Mouse (Mus musculus) hindbrain, embryonic 14.5 days (tissue): ENCODE measurements around the gene Dgkd. TPM values are rescaled to one million over a fixed set of nuclear protein-coding genes. Genes with fewer than 3 reads are reported as not detected.

ENCODE experiments used
- ATAC-seq: fragments of 200-750 bp; cut with Nextera tagmentation; 2 replicates; pipeline ENCODE4 v1.8.0; 2017; ENCODE audit warnings: moderate number of reproducible peaks, mild to moderate bottlenecking, moderate TSS enrichment, moderate library complexity; ENCODE audit not compliant: low FRiP score
- DNase-seq: peaks from one replicate; pipeline ENCODE4 v3.0.0-alpha.2; 2015; ENCODE audit warnings: low spot score
- H3K27ac ChIP-seq: fragments of 300-500 bp; sonication (generic); 2 replicates; pipeline ENCODE4 v1.5.1; 2014; ENCODE audit warnings: mild to moderate bottlenecking, moderate library complexity
- H3K27me3 ChIP-seq: fragments of 300-500 bp; sonication (generic); 2 replicates; pipeline ENCODE4 v1.6.1; 2014; ENCODE audit warnings: mild to moderate bottlenecking, low read length, mixed read lengths; ENCODE audit not compliant: control insufficient read depth, insufficient read depth
- H3K36me3 ChIP-seq: fragments of 300-500 bp; sonication (generic); replicated peaks from 2 replicates; pipeline ENCODE4 v1.6.1; 2014; ENCODE audit not compliant: control insufficient read depth, insufficient read depth
- H3K4me1 ChIP-seq: fragments of 300-500 bp; sonication (generic); replicated peaks from 2 replicates; pipeline ENCODE4 v1.6.1; 2014; ENCODE audit warnings: antibody characterized with exemption, low read length, mixed read lengths; ENCODE audit not compliant: control insufficient read depth, insufficient read depth
- H3K4me2 ChIP-seq: fragments of 300-500 bp; sonication (generic); replicated peaks from 2 replicates; pipeline ENCODE4 v1.6.1; 2014; ENCODE audit warnings: mild to moderate bottlenecking, moderate library complexity
- H3K4me3 ChIP-seq: fragments of 300-500 bp; sonication (generic); replicated peaks from 2 replicates; pipeline ENCODE4 v1.5.1; 2014; ENCODE audit warnings: mild to moderate bottlenecking, low read length
- H3K9ac ChIP-seq: fragments of 300-500 bp; sonication (generic); 2 replicates; pipeline ENCODE4 v1.6.1; 2014
- H3K9me3 ChIP-seq: fragments of 300-500 bp; sonication (generic); 2 replicates; pipeline ENCODE4 v1.6.1; 2016; ENCODE audit warnings: low read length; ENCODE audit not compliant: control insufficient read depth
- WGBS: fragments of 180-500 bp; shearing (Covaris S2); extraction: QIAGEN DNeasy Blood & Tissue Kit; methylation state at CpG from one replicate; pipeline ENCODE4 v1.1.7; 2014; 5-methylcytosine and 5-hydroxymethylcytosine counted together
- polyA plus RNA-seq: library from polyadenylated mRNA; unstranded; fragments of >200 nt; fragmentation: Nextera tagmentation; extraction: Ambion mirVana; gene quantifications from 2 replicates; pipeline ENCODE4 v1.2.1, GENCODE M21; 2014

The Dgkd gene
- polyA plus RNA-seq, 1 experiment from 2014 or later: 50.8 TPM

DNA sequence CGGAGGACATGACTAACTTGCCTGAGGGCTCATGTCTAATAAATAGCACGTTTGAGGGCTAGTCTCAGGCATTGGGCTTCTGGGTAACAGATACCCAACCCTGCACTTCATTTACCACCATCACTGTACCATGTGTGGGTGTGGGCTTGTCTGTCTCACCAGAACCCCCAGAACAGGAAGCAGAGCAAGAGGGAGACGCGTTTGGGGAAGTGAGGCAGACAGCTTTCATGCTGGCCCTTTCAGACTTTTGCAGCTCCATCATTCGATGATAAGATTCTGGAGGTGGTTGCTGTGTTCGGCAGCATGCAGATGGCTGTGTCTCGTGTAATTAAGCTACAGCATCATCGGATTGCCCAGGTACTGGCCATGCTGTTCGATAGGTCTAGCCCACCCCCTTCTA, 82.0 kb downstream of the Dgkd start:
- no peak overlapping the region for H3K4me3 ChIP-seq
- no peak for ATAC-seq
- no peaks in the 10 kb centered on the region for H3K27me3 ChIP-seq
- H3K9ac ChIP-seq: no peak overlapping the region
- WGBS: 93% methylated on average over 9 of the region's 9 CpGs
- no peak overlapping the region for H3K4me2 ChIP-seq
- H3K9me3 ChIP-seq: no peaks in the 10 kb centered on the region
- peaks cover 75% of the 10 kb centered on the region for H3K36me3 ChIP-seq
- no peaks in the 10 kb centered on the region for H3K4me1 ChIP-seq
- no peak overlapping the region for H3K27ac ChIP-seq
- DNase-seq: no peak

DNA sequence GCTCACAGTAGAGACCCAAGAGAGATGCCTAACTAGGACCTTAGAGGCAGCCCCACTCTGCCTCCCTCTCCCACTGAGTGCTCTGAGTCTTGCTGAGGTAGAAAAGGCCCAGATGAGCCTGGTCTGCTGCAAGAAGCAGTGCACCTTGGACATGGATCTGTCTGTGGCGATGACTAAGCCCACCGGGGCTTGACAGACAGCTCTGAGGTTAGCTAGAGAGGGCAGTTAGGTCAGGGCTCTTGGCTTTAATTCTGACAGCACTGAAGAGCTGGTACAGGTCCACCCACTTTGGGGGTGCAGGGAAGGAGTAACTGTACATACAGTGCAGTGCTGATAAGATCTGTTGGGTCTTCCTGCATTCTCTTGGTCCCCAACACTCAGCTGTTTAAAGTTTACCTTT, 82.5 kb downstream of the Dgkd start:
- H3K36me3 ChIP-seq: peaks cover 75% of the 10 kb centered on the region

DNA sequence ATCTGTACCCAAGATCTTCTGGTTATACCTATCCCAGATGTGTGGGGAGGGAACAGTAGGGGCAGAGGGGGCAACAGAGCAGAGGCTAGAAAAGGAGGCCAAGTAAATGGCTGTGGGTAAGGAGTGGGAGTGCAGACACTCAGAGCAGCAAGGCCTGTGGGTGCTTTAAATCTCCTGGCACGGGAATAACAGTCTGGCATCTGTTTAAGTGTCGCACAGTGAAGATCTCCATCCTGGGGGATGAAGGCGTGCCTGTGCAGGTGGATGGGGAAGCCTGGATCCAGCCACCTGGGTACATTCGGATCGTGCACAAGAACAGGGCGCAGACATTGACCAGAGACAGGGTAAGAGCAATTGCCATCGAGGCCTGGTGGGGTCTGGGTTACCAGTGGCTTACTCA, 83.0 kb downstream of the Dgkd start:
- Histone ChIP-seq H3K4me3 (no peak overlapping the region), H3K4me2 (no peak overlapping the region), H3K36me3 (peaks cover 81% of the 10 kb centered on the region), H3K9me3 (no peaks in the 10 kb centered on the region), H3K27ac (no peak overlapping the region), H3K9ac (no peak overlapping the region), H3K4me1 (no peaks in the 10 kb centered on the region), H3K27me3 (no peaks in the 10 kb centered on the region)
- ATAC-seq (no peak), DNase-seq (no peak)
- WGBS: 93% methylated on average over 7 of the region's 7 CpGs

More for the DNA sequence above, 82.5 kb downstream of the Dgkd start:
- Histone ChIP-seq H3K9me3 (no peaks in the 10 kb centered on the region), H3K9ac (no peak overlapping the region), H3K27me3 (no peaks in the 10 kb centered on the region), H3K4me2 (no peak overlapping the region), H3K4me1 (no peaks in the 10 kb centered on the region), H3K27ac (no peak overlapping the region), H3K4me3 (no peak overlapping the region)
- ATAC-seq (no peak), DNase-seq (no peak)
- 100% methylated on average over 2 of the region's 2 CpGs for WGBS

DNA sequence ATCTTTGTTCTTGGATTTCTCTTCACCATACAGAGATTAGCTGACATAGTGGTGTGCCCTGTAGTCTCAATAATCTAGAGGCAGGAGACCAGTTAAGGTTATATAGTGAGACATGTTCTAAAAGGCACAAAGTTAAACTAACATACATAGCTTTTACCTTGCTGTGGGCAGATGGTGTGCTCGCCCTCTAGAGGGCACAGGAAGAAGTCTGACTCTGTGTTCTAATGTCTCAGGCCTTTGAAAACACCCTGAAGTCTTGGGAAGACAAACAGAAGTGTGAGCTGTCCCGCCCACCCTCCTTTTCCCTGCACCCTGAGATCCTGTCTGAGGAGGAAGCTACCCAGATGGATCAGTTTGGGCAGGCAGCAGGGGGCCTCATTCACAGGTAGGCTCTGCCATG, 83.4 kb downstream of the Dgkd start:
- Histone ChIP-seq H3K27ac (no peak overlapping the region), H3K27me3 (no peaks in the 10 kb centered on the region), H3K36me3 (peaks cover 83% of the 10 kb centered on the region), H3K4me1 (no peaks in the 10 kb centered on the region), H3K4me3 (no peak overlapping the region), H3K9me3 (no peaks in the 10 kb centered on the region), H3K9ac (no peak overlapping the region), H3K4me2 (no peak overlapping the region)
- ATAC-seq: no peak
- DNase-seq: no peak
- WGBS: 45% methylated on average over 2 of the region's 2 CpGs

DNA sequence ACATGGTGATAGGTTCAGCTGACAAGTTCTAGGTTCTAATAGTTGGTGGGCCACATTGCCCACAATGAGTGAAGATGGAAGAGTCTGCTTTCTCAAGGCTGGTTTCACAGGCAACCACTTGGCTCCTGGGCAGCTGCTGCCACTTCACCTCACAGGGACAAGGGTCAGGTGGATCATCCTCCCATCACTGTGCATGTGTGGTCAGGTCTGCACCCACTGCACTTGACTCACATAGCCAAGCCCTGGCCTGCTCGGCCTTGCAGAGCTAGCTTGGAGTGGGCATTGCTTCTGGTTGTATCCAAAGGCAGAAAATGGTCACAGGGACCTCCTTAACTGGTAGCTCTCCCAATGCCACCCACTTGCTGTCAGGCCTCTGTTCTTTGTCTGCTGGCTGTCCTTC, 88.7 kb downstream of the Dgkd start:
- Histone ChIP-seq H3K4me2 (no peak overlapping the region), H3K9me3 (no peaks in the 10 kb centered on the region), H3K27ac (no peak overlapping the region), H3K4me1 (no peaks in the 10 kb centered on the region), H3K9ac (no peak overlapping the region), H3K27me3 (no peaks in the 10 kb centered on the region), H3K36me3 (peaks cover 99% of the 10 kb centered on the region), H3K4me3 (no peak overlapping the region)
- DNase-seq (no peak), ATAC-seq (no peak)
- WGBS: 95% methylated on average over 1 of the region's 1 CpGs

DNA sequence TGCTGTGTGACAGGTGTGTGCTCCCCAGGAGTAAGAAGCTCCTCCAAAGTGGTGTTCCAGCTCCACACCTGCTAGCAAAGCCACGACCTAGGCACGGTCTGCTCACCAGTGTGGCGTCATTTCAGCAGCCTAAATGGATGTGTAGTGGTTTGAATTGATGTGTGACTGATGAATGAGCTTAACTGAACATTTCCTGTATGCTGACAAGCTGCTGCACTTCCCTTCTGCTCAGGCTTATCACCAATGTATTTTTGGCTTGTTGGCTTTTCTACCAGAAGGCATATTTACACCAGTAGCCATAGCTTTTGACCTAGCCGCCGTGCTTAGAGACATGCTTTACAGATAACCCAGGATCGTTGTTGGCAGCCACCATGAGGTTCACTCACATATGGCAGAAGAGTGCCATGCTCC, 94.6 kb downstream of the Dgkd start:
- Histone ChIP-seq H3K4me3 (no peak overlapping the region), H3K27ac (no peak overlapping the region), H3K9ac (no peak overlapping the region), H3K4me2 (no peak overlapping the region), H3K27me3 (no peaks in the 10 kb centered on the region), H3K9me3 (no peaks in the 10 kb centered on the region), H3K4me1 (no peaks in the 10 kb centered on the region), H3K36me3 (peaks cover 97% of the 10 kb centered on the region)
- no peak for DNase-seq
- ATAC-seq: no peak
- 91% methylated on average over 6 of the region's 6 CpGs for WGBS

DNA sequence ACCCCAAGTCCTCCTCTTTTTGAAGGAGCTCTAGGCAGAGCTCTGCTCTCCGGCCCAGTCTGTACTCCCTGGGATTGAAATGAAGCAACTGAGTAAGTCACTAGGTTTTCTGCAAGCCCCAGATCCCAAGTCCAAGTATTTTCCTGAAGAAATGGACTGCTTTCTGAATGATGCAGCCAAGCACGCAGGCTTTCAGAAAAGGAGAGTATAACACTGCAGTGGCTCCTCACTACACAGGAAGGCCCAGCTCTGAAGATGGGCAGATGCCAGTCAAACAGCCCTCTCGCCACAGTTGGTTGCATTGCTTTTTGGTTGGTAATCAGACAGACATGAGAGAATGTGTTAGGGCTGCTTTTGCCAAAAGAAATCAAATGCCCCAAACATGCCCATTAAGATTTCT, 98.6 kb downstream of the Dgkd start:
- no peaks in the 10 kb centered on the region for H3K4me1 ChIP-seq
- no peak overlapping the region for H3K4me3 ChIP-seq
- peaks cover 91% of the 10 kb centered on the region for H3K36me3 ChIP-seq
- H3K27ac ChIP-seq: no peak overlapping the region
- 99% methylated on average over 3 of the region's 3 CpGs for WGBS
- no peak for ATAC-seq
- H3K4me2 ChIP-seq: no peak overlapping the region
- H3K9ac ChIP-seq: no peak overlapping the region
- H3K27me3 ChIP-seq: no peaks in the 10 kb centered on the region
- no peak for DNase-seq
- H3K9me3 ChIP-seq: no peaks in the 10 kb centered on the region

DNA sequence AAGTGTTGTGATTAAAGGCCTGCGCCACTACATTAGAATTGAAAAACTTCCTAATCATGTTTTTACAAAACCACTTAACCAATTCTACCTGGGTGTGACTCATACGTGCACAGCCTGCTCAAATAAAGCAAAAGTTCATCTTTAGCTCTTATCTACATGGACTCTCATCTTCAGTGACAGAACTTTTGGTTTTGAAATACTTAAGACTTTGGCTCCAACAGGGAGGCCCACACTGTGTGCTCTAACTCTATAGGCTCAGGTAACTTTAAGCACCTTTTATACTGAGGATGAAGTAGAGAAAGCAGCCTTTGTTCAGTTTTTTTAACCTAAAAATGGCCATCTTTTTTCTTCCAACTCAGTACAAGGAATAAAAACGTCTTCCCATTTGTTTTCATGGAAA, 100.0 kb downstream of the Dgkd start:
- no peak for DNase-seq
- H3K4me3 ChIP-seq: no peak overlapping the region

DNA sequence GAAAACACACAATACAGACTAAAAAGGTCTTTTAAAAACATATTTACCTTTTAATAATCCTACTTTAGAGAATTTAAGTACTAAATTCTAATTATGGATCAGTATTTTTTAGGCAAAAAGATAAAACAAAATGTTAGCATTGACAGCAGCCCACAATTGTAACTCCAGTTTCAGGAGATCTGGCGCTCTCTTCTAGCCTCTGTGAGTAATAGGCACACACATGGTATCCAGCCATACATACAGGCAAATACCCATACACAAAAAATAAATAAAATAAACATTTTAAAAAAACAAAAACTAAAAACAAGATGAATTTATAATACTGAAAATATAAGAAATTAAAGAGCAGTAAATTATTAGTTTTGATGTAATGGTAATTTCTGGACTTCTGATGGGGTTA, 105.8 kb downstream of the Dgkd start:
- Histone ChIP-seq H3K4me3 (no peak overlapping the region), H3K36me3 (peaks cover 90% of the 10 kb centered on the region), H3K9ac (no peak overlapping the region), H3K9me3 (no peaks in the 10 kb centered on the region), H3K4me2 (no peak overlapping the region), H3K27me3 (no peaks in the 10 kb centered on the region), H3K27ac (no peak overlapping the region), H3K4me1 (no peaks in the 10 kb centered on the region)
- DNase-seq (no peak), ATAC-seq (no peak)
- 98% methylated on average over 1 of the region's 1 CpGs for WGBS

More for the DNA sequence above, 100.0 kb downstream of the Dgkd start:
- 84% methylated on average over 3 of the region's 3 CpGs for WGBS
- H3K9ac ChIP-seq: no peak overlapping the region
- H3K27me3 ChIP-seq: no peaks in the 10 kb centered on the region
- no peak overlapping the region for H3K27ac ChIP-seq
- no peaks in the 10 kb centered on the region for H3K9me3 ChIP-seq
- H3K36me3 ChIP-seq: peaks cover 92% of the 10 kb centered on the region
- H3K4me1 ChIP-seq: no peaks in the 10 kb centered on the region
- no peak overlapping the region for H3K4me2 ChIP-seq
- no peak for ATAC-seq

DNA sequence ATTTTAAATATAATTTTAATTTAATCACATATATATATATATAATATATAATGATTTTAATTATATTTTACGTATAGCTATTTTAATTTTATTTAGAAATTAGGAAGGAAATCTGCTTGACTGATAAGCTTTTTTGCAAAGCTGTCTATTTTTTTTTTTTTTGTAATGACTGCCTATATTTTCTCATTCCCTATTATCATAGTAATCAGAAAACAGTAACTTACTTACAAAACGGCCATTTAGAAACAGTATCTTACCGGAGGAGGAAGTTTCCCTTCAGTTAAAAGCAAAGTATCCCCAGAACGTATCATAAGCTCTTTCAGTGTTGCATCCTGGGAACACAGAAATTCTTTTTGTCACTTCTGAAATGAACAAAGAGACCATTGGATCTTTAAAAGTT, 106.4 kb downstream of the Dgkd start:
- H3K36me3 ChIP-seq: peaks cover 90% of the 10 kb centered on the region

More for the DNA sequence above, 106.4 kb downstream of the Dgkd start:
- Histone ChIP-seq H3K4me2 (no peak overlapping the region), H3K27ac (no peak overlapping the region), H3K4me1 (no peaks in the 10 kb centered on the region), H3K27me3 (no peaks in the 10 kb centered on the region), H3K9ac (no peak overlapping the region), H3K4me3 (no peak overlapping the region), H3K9me3 (no peaks in the 10 kb centered on the region)
- DNase-seq (no peak), ATAC-seq (no peak)
- WGBS: 81% methylated on average over 4 of the region's 4 CpGs
